Mouse (Mus musculus): ENCODE measurements around the gene Fgb. TPM values are rescaled to one million over a fixed set of nuclear protein-coding genes. Genes with fewer than 3 reads are reported as not detected.

Fgb gene
- polyA plus RNA-seq, 1 experiment from 2014 or later = 0.33 TPM

Other genes starting within 250 kb of the Fgb start
- gene Rbm46, start 173.4 kb downstream of the Fgb start, polyA plus RNA-seq (2015; fragmentation: Nextera tagmentation; extraction: Ambion mirVana) = 1.9 and 2.0 TPM in 2 replicates
- 0.10 and 0.14 TPM in 2 replicates for gene Lrat, start 145.9 kb downstream of the Fgb start, polyA plus RNA-seq (2015; fragmentation: Nextera tagmentation; extraction: Ambion mirVana)
- gene Fgg, start 42.1 kb downstream of the Fgb start, polyA plus RNA-seq (2015; fragmentation: Nextera tagmentation; extraction: Ambion mirVana) = 0.88 and 4.0 TPM in 2 replicates
- gene Fga, start 23.8 kb downstream of the Fgb start, polyA plus RNA-seq (2015; fragmentation: Nextera tagmentation; extraction: Ambion mirVana) = 0.35 and 4.2 TPM in 2 replicates
- gene Plrg1, start 5.7 kb upstream of the Fgb start, polyA plus RNA-seq (2015; fragmentation: Nextera tagmentation; extraction: Ambion mirVana) = 50.4 and 61.6 TPM in 2 replicates
- gene Dchs2, start 78.1 kb upstream of the Fgb start, polyA plus RNA-seq (2015; fragmentation: Nextera tagmentation; extraction: Ambion mirVana) = 0.11 and 0.22 TPM in 2 replicates